Mouse (Mus musculus) MEL (cell line): Measurements from ENCODE around the gene Asap3. TPM values are rescaled to one million over a fixed set of nuclear protein-coding genes. Genes with fewer than 3 reads are reported as not detected.

Source experiments
- DNase-seq: peaks from one replicate; pipeline ENCODE4 v3.0.0; 2011; ENCODE audit warnings: low read depth, low spot score
- H3K27ac ChIP-seq: 2 replicates; pipeline ENCODE4 v1.5.1; 2012; ENCODE audit warnings: low read depth, mild to moderate bottlenecking, control low read depth, low read length, moderate library complexity; ENCODE audit not compliant: control insufficient read depth
- H3K27me3 ChIP-seq, 2 experiments: fragments of 150-350 bp in 1 of 2; sonication (generic) in 1 of 2; 2 replicates each; pipeline ENCODE4 v1.6.1; 2012; ENCODE audit warnings: low read length in 2 of 2, mild to moderate bottlenecking in 2 of 2, improper control_type of control experiment in 1 of 2, moderate library complexity in 1 of 2; ENCODE audit not compliant: insufficient read depth in 2 of 2, control insufficient read depth in 1 of 2
- H3K36me3 ChIP-seq, 2 experiments: 2 replicates each; pipeline ENCODE4 v1.6.1; 2012 to 2014; ENCODE audit warnings: low read length in 2 of 2, improper control_type of control experiment in 1 of 2, inconsistent platforms in 1 of 2, mild to moderate bottlenecking in 1 of 2; ENCODE audit not compliant: insufficient read depth in 2 of 2, control insufficient read depth in 1 of 2
- H3K4me1 ChIP-seq, 2 experiments: fragments of 150-350 bp in 1 of 2; sonication (generic) in 1 of 2; 2 replicates each; pipeline ENCODE4 v1.6.1; 2012; ENCODE audit warnings: low read length in 2 of 2, improper control_type of control experiment in 1 of 2, mild to moderate bottlenecking in 1 of 2; ENCODE audit not compliant: insufficient read depth in 2 of 2, control insufficient read depth in 1 of 2
- H3K4me3 ChIP-seq, 2 experiments: fragments of 150-350 bp in 1 of 2; sonication (generic) in 1 of 2; 2 replicates each; pipeline ENCODE4 v1.5.1; 2012; ENCODE audit warnings: low read depth in 2 of 2, low read length in 2 of 2, mild to moderate bottlenecking in 2 of 2, moderate library complexity in 2 of 2, control low read depth in 1 of 2, improper control_type of control experiment in 1 of 2; ENCODE audit not compliant: control insufficient read depth in 1 of 2, insufficient read depth in 1 of 2
- H3K79me2 ChIP-seq: 2 replicates; pipeline ENCODE4 v1.6.1; 2012; ENCODE audit warnings: mild to moderate bottlenecking, low read length, moderate library complexity; ENCODE audit not compliant: control insufficient read depth, poor library complexity, insufficient read depth
- H3K9ac ChIP-seq: 2 replicates; pipeline ENCODE4 v1.6.1; 2012; ENCODE audit warnings: low read depth, mild to moderate bottlenecking, control low read depth, low read length, moderate library complexity; ENCODE audit not compliant: control insufficient read depth, poor library complexity, severe bottlenecking
- H3K9me3 ChIP-seq: fragments of 150-350 bp; sonication (generic); replicated peaks from 2 replicates; pipeline ENCODE4 v1.6.1; 2012; ENCODE audit warnings: mild to moderate bottlenecking, low read length, improper control_type of control experiment, moderate library complexity; ENCODE audit not compliant: insufficient read depth
- BHLHE40 ChIP-seq: IDR thresholded peaks from 2 replicates; pipeline ENCODE4 v1.6.1; 2012; ENCODE audit warnings: low read depth, mild to moderate bottlenecking, inconsistent platforms, low read length, improper control_type of control experiment, borderline replicate concordance
- CHD2 ChIP-seq: IDR thresholded peaks from 2 replicates; pipeline ENCODE4 v1.6.1; 2011; ENCODE audit warnings: low read length, improper control_type of control experiment
- CTCF ChIP-seq, 3 experiments: IDR thresholded peaks in 2 of 3; conservative IDR thresholded peaks in 1 of 3; 2 replicates each; pipeline ENCODE4 v1.5.1; 2011 to 2012; ENCODE audit warnings: low read length in 3 of 3, low read depth in 2 of 3, mild to moderate bottlenecking in 2 of 3, improper control_type of control experiment in 1 of 3, inconsistent platforms in 1 of 3, mixed read lengths in 1 of 3, moderate library complexity in 1 of 3; ENCODE audit not compliant: control insufficient read depth in 1 of 3, insufficient read depth in 1 of 3, poor library complexity in 1 of 3, severe bottlenecking in 1 of 3
- E2F4 ChIP-seq: IDR thresholded peaks from 2 replicates; pipeline ENCODE4 v1.6.1; 2011; ENCODE audit warnings: low read depth, low read length, improper control_type of control experiment, borderline replicate concordance
- ELF1 ChIP-seq: IDR thresholded peaks from 2 replicates; pipeline ENCODE4 v1.6.1; 2014; ENCODE audit warnings: low read depth, mild to moderate bottlenecking, inconsistent platforms, low read length, improper control_type of control experiment, moderate library complexity
- GATA1 ChIP-seq: IDR thresholded peaks from 2 replicates; pipeline ENCODE4 v1.6.1; 2011; ENCODE audit warnings: low read depth, low read length, improper control_type of control experiment
- JUND ChIP-seq: IDR thresholded peaks from 2 replicates; pipeline ENCODE4 v1.6.1; 2011; ENCODE audit warnings: low read depth, mild to moderate bottlenecking, improper control_type of control experiment, low read length
- MAZ ChIP-seq: IDR thresholded peaks from 2 replicates; pipeline ENCODE4 v1.6.1; 2012; ENCODE audit warnings: low read depth, mild to moderate bottlenecking, inconsistent platforms, low read length, improper control_type of control experiment
- NELFE ChIP-seq: IDR thresholded peaks from 2 replicates; pipeline ENCODE4 v1.6.1; 2011; ENCODE audit warnings: low read depth, low read length, improper control_type of control experiment
- TAL1 ChIP-seq: IDR thresholded peaks from 2 replicates; pipeline ENCODE4 v1.6.1; 2012; ENCODE audit warnings: mild to moderate bottlenecking, inconsistent platforms, low read length, moderate library complexity, mixed read lengths
- TBP ChIP-seq: IDR thresholded peaks from 2 replicates; pipeline ENCODE4 v1.8.0; 2011; ENCODE audit warnings: low read depth, low read length, improper control_type of control experiment
- UBTF ChIP-seq: IDR thresholded peaks from 2 replicates; pipeline ENCODE4 v1.6.1; 2012; ENCODE audit warnings: low read depth, mild to moderate bottlenecking, inconsistent platforms, low read length, improper control_type of control experiment, moderate library complexity, borderline replicate concordance; ENCODE audit not compliant: insufficient read depth
- USF1 ChIP-seq: IDR thresholded peaks from 2 replicates; pipeline ENCODE4 v1.6.1; 2014; ENCODE audit warnings: low read depth, mild to moderate bottlenecking, inconsistent platforms, low read length, improper control_type of control experiment, moderate library complexity
- ZKSCAN1 ChIP-seq: IDR thresholded peaks from 2 replicates; pipeline ENCODE4 v1.6.1; 2012; ENCODE audit warnings: low read depth, mild to moderate bottlenecking, inconsistent platforms, low read length, improper control_type of control experiment, moderate library complexity
- ZMIZ1 ChIP-seq: IDR thresholded peaks from 2 replicates; pipeline ENCODE4 v1.6.1; 2012; ENCODE audit warnings: low read depth, mild to moderate bottlenecking, inconsistent platforms, low read length, improper control_type of control experiment, moderate library complexity
- ZNF384 ChIP-seq: IDR thresholded peaks from 2 replicates; pipeline ENCODE4 v1.6.1; 2012; ENCODE audit warnings: low read depth, mild to moderate bottlenecking, inconsistent platforms, low read length, improper control_type of control experiment
- polyA plus RNA-seq, 2 experiments: library from polyadenylated mRNA; stranded (reverse) in 1 of 2; unstranded in 1 of 2; fragments of >175 nt in 1 of 2; fragments of >200 nt in 1 of 2; gene quantifications; 2 replicates each; pipeline versions ENCODE4 v1.2.1 to v1.2.4; 2012; ENCODE audit warnings: low replicate concordance in 2 of 2, low read depth in 1 of 2; ENCODE audit not compliant: insufficient read length in 2 of 2, insufficient read depth in 1 of 2, missing spikeins in 1 of 2
- total RNA-seq: library from RNA; depleted of rRNA; stranded (reverse); fragments of 300-350 nt; gene quantifications from 2 replicates; pipeline ENCODE4 v1.2.3, GENCODE M21; 2012; rRNA removed

Asap3 gene
- total and polyA plus RNA-seq, 3 experiments = 0.04 to 0.33 TPM; not detected in 1

GRCm38 (mm10) chr4:136291692-136292091 lies 85.5 kb downstream of the Asap3 start:
- Histone ChIP-seq H3K79me2 (0 out of 2 replicates have a peak, but pooled peaks cover under 1% of the 10 kb centered on the region), H3K27me3 (no peaks in the 10 kb centered on the region), H3K4me1 (peaks cover 0 to 1% of the 10 kb centered on the region in 2 experiments; a peak in 2 of 4 replicates), H3K9ac (no peak overlapping the region), H3K9me3 (no peaks in the 10 kb centered on the region), H3K27ac (no peak overlapping the region), H3K4me3 (no peak overlapping the region), H3K36me3 (peaks cover under 1 to 2% of the 10 kb centered on the region in 2 experiments; a peak in 2 of 4 replicates)
- DNase-seq = no peak
- TF ChIP-seq GATA1 (no peak), MAZ (no peak), TBP (no peak), ELF1 (no peak), CTCF (IDR thresholded peaks at IDR 0.05 in 2 of 3, conservative IDR thresholded peaks at IDR 0.05 in 1 of 3; ENCODE audit: control insufficient read depth in 1 of 3, insufficient read depth in 1 of 3, low read depth in 2 of 3, low read length in 3 of 3, poor library complexity in 1 of 3, severe bottlenecking in 1 of 3) (no peak), TAL1 (no peak), JUND (no peak), ZMIZ1 (no peak), USF1 (no peak), ZNF384 (no peak), BHLHE40 (no peak), CHD2 (no peak), E2F4 (no peak), ZKSCAN1 (no peak), NELFE (no peak), UBTF (no peak)

Other genes with a start within 250 kb of the Asap3 start
- 23.3 and 24.5 TPM in 2 replicates for gene Gale, start 242.6 kb upstream of the Asap3 start, total RNA-seq
- 10 to 100 TPM in 1 of 2 experiments, not detected in 1; 31.2 TPM for gene Gale, start 242.6 kb upstream of the Asap3 start, polyA plus RNA-seq
- 53.8 and 65.1 TPM in 2 replicates for gene Lypla2, start 233.7 kb upstream of the Asap3 start, total RNA-seq
- 10 to 100 TPM in 1 of 2 experiments, not detected in 1; 95.6 TPM for gene Lypla2, start 233.7 kb upstream of the Asap3 start, polyA plus RNA-seq
- 75.5 and 77.7 TPM in 2 replicates for gene Pithd1, start 219.1 kb upstream of the Asap3 start, total RNA-seq
- 10 to 100 TPM in 1 of 2 experiments, not detected in 1; 62.8 TPM for gene Pithd1, start 219.1 kb upstream of the Asap3 start, polyA plus RNA-seq
- 30.9 and 34.1 TPM in 2 replicates for gene Eloa, start 184.6 kb upstream of the Asap3 start, total RNA-seq
- 10 to 100 TPM; 30.8 to 41.4 TPM for gene Eloa, start 184.6 kb upstream of the Asap3 start, polyA plus RNA-seq
- 2,589 and 2,603 TPM in 2 replicates for gene Rpl11, start 152.9 kb upstream of the Asap3 start, total RNA-seq
- 1,000 to 10,000 TPM in 1 of 2 experiments, not detected in 1; 2,003 TPM for gene Rpl11, start 152.9 kb upstream of the Asap3 start, polyA plus RNA-seq
- gene Id3, start 62.9 kb upstream of the Asap3 start, total RNA-seq = 0.16 and 0.27 TPM in 2 replicates
- under 1 TPM in 1 of 2 experiments, not detected in 1; 0.17 TPM for gene Id3, start 62.9 kb upstream of the Asap3 start, polyA plus RNA-seq
- 11.2 and 12.3 TPM in 2 replicates for gene E2f2, start 34.0 kb upstream of the Asap3 start, total RNA-seq
- 10 to 100 TPM in 1 of 2 experiments, not detected in 1; 25.4 TPM for gene E2f2, start 34.0 kb upstream of the Asap3 start, polyA plus RNA-seq
- gene Tcea3, start 41.4 kb downstream of the Asap3 start, total RNA-seq = not detected in 2 replicates
- gene Tcea3, start 41.4 kb downstream of the Asap3 start, polyA plus RNA-seq = not detected
- 6.2 and 6.6 TPM in 2 replicates for gene Zfp46, start 78.3 kb downstream of the Asap3 start, total RNA-seq
- gene Zfp46, start 78.3 kb downstream of the Asap3 start, polyA plus RNA-seq = 1 to 10 TPM in 1 of 2 experiments, not detected in 1; 5.9 TPM
- gene Hnrnpr, start 104.6 kb downstream of the Asap3 start, total RNA-seq = 90.0 and 97.2 TPM in 2 replicates
- 100 to 1,000 TPM; 148 to 366 TPM for gene Hnrnpr, start 104.6 kb downstream of the Asap3 start, polyA plus RNA-seq
- not detected in 2 replicates for gene Htr1d, start 217.2 kb downstream of the Asap3 start, total RNA-seq
- not detected for gene Htr1d, start 217.2 kb downstream of the Asap3 start, polyA plus RNA-seq